29 mouse cellular contexts compared by ENCODE assay signal in genomic region chr2:156078421-156079182, GRCm38 (mm10). TPM values are rescaled to one million over a fixed set of nuclear protein-coding genes. Genes with fewer than 3 reads are reported as not detected.
"Had no signal": no experiment of that assay in that cellular context is flagged by ENCODE, and none has a peak within 500 bp of the region (broad histone marks: within the 10 kb centered on the region; RNA-seq: fewer than 3 reads in every experiment).

No protein-coding gene starts in this region.

- ATAC-seq: midbrain, embryonic 16.5 days had no signal

- H3K27ac ChIP-seq: kidney, embryonic 15.5 days; limb, embryonic 12.5 days; limb, embryonic 15.5 days; liver, embryonic 13.5 days; midbrain, embryonic 12.5 days; neural tube, embryonic 13.5 days had no signal

- DNase-seq: kidney, postnatal 14 days; kidney, postnatal 4 days; left cerebral cortex, postnatal 4 days; liver, embryonic 13.5 days; lung, adult 2 months; lung, postnatal 14 days; lung, postnatal 4 days; retina, postnatal 1 day; right cerebral cortex, postnatal 25 days; thymus, adult 18-20 months; thymus, postnatal 36 days had no signal

- H3K9ac ChIP-seq: kidney, embryonic 15.5 days; limb, embryonic 12.5 days; limb, embryonic 15.5 days; liver, embryonic 13.5 days; midbrain, embryonic 12.5 days; neural tube, embryonic 13.5 days had no signal

- H3K4me1 ChIP-seq: limb, embryonic 12.5 days; limb, embryonic 15.5 days had no signal

- H3K27me3 ChIP-seq: kidney, embryonic 15.5 days; limb, embryonic 12.5 days; limb, embryonic 15.5 days; liver, embryonic 13.5 days; midbrain, embryonic 12.5 days; neural tube, embryonic 13.5 days had no signal

- H3K9me3 ChIP-seq: kidney, embryonic 15.5 days; limb, embryonic 12.5 days; limb, embryonic 15.5 days; liver, embryonic 13.5 days; midbrain, embryonic 12.5 days; neural tube, embryonic 13.5 days had no signal

- H3K4me3 ChIP-seq: kidney, embryonic 15.5 days; limb, embryonic 12.5 days; limb, embryonic 15.5 days; liver, embryonic 13.5 days; midbrain, embryonic 12.5 days; myocyte; neural tube, embryonic 13.5 days had no signal

- H3K4me2 ChIP-seq: kidney, embryonic 15.5 days; limb, embryonic 12.5 days; limb, embryonic 15.5 days; liver, embryonic 13.5 days; midbrain, embryonic 12.5 days; neural tube, embryonic 13.5 days had no signal

RNA-seq across cellular contexts. Expression of gene Fer1l4, which starts 25.9 kb away (rescaled TPM):
- total RNA-seq: layer of hippocampus, adult 18-20 months; layer of hippocampus, postnatal 14 days; left cerebral cortex, adult 8-10 months; left cerebral cortex, postnatal 14 days; left cerebral cortex, postnatal 4 days; megakaryocyte progenitor cell, adult 5-6 weeks; megakaryocyte-erythroid progenitor cell, adult 5-6 weeks; monocyte, adult 5-6 weeks; neutrophil, adult 5-6 weeks had no signal
- polyA plus RNA-seq: kidney, embryonic 15.5 days; limb, embryonic 12.5 days; limb, embryonic 15.5 days; liver, embryonic 13.5 days; liver, embryonic 16.5 days; lung, embryonic 16.5 days; midbrain, embryonic 12.5 days; midbrain, embryonic 16.5 days; myocyte; neural tube, embryonic 13.5 days; spleen, adult 2 months had no signal
